Mouse (Mus musculus): Measurements from ENCODE around the gene Zfp358. TPM values are rescaled to one million over a fixed set of nuclear protein-coding genes. Genes with fewer than 3 reads are reported as not detected.

The Zfp358 gene
- polyA plus RNA-seq, 1 experiment from 2014 or later, result 18.1 TPM

DNA sequence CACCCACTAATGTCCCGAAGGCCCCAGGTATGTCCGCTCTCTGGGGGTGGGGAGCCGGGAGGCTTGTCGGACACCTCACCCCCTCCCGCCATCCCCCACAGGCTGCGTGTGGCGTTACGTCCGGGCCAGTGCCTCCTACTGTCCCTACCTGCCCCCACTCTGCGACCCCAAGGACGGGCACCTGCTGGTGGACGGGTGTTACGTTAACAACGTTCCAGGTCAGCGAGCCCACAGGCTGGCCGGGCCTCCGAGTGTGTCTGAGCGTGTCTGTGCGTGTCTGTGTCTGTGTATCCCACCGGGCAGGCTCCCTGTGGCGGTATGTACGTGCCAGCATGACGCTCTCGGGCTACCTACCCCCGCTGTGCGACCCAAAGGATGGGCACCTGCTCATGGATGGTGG, 44.7 kb downstream of the Zfp358 start:
- no peak overlapping the region for H3K4me2 ChIP-seq (replicated peaks; ENCODE audit: low read depth)
- no peak overlapping the region for H3K27ac ChIP-seq (ENCODE audit: low read depth, low read length)
- H3K9me3 ChIP-seq (ENCODE audit: control insufficient read depth), result no peaks in the 10 kb centered on the region
- 94% methylated on average over 26 of the region's 26 CpGs for WGBS
- H3K9ac ChIP-seq (ENCODE audit: low read depth, low read length), result no peak overlapping the region
- ATAC-seq, result no peak
- H3K4me3 ChIP-seq (ENCODE audit: low read depth, low read length), result no peak overlapping the region
- TF ChIP-seq CTCF (IDR thresholded peaks at IDR 0.05; ENCODE audit: low read depth), result no peak
- no peaks in the 10 kb centered on the region for H3K27me3 ChIP-seq (replicated peaks; ENCODE audit: control insufficient read depth, insufficient read depth, low read length)
- H3K4me1 ChIP-seq (replicated peaks; ENCODE audit: control insufficient read depth, insufficient read depth, low read length), result no peaks in the 10 kb centered on the region
- peaks cover 89% of the 10 kb centered on the region for H3K36me3 ChIP-seq (ENCODE audit: control insufficient read depth, insufficient read depth)

DNA sequence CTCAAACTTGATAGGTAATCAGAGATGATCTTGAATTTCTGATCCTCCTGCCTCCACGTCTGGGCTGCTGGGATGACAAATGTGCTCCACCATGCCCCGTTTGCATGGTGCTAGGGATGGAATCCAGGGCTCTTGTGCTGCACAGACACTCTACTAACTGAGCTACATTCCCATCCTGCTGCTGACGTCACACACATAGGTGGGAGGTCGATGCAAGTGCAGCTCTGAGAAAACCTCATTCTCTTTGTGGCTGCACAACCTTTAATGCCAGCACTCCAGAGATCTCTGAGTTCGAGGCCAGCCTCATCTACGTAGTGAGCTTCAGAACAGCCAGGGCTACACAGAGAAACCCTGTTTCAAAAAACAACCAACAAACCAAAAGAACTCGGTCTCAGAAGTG, 46.2 kb downstream of the Zfp358 start:
- Histone ChIP-seq H3K4me3 (ENCODE audit: low read depth, low read length) (no peak overlapping the region), H3K27ac (ENCODE audit: low read depth, low read length) (no peak overlapping the region), H3K9me3 (ENCODE audit: control insufficient read depth) (no peaks in the 10 kb centered on the region), H3K9ac (ENCODE audit: low read depth, low read length) (no peak overlapping the region), H3K4me2 (replicated peaks; ENCODE audit: low read depth) (no peak overlapping the region), H3K36me3 (ENCODE audit: control insufficient read depth, insufficient read depth) (peaks cover 95% of the 10 kb centered on the region), H3K27me3 (replicated peaks; ENCODE audit: control insufficient read depth, insufficient read depth, low read length) (no peaks in the 10 kb centered on the region), H3K4me1 (replicated peaks; ENCODE audit: control insufficient read depth, insufficient read depth, low read length) (no peaks in the 10 kb centered on the region)
- TF ChIP-seq CTCF (IDR thresholded peaks at IDR 0.05; ENCODE audit: low read depth), result no peak
- no peak for ATAC-seq
- 86% methylated on average over 7 of the region's 7 CpGs for WGBS

DNA sequence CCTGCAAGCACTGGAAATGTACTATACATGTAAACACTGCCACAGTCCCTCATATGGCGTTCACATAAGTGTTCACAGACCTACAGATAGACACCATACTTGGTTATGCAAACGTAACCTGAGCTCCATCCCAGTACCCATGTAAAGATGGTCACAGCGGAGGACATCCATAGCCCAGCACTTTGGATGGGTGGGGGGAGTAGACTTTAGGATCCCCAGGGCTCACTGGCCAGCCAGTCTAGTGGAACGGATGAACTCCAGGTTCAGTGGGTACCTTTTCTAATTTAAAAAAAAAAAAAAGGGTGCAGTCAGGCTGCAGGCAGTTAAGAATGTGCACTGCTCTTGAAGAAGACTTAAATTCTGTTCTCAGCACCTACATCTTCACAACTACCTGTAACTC, 47.1 kb downstream of the Zfp358 start:
- Histone ChIP-seq H3K4me3 (ENCODE audit: low read depth, low read length) (no peak overlapping the region), H3K4me1 (replicated peaks; ENCODE audit: control insufficient read depth, insufficient read depth, low read length) (no peaks in the 10 kb centered on the region), H3K27ac (ENCODE audit: low read depth, low read length) (no peak overlapping the region), H3K4me2 (replicated peaks; ENCODE audit: low read depth) (no peak overlapping the region), H3K27me3 (replicated peaks; ENCODE audit: control insufficient read depth, insufficient read depth, low read length) (no peaks in the 10 kb centered on the region), H3K9ac (ENCODE audit: low read depth, low read length) (no peak overlapping the region), H3K36me3 (ENCODE audit: control insufficient read depth, insufficient read depth) (peaks cover 98% of the 10 kb centered on the region), H3K9me3 (ENCODE audit: control insufficient read depth) (no peaks in the 10 kb centered on the region)
- TF ChIP-seq CTCF (IDR thresholded peaks at IDR 0.05; ENCODE audit: low read depth), result no peak
- ATAC-seq, result no peak
- WGBS, result 93% methylated on average over 4 of the region's 4 CpGs

GRCm38 (mm10) chr8:3546511-3546910, 53.6 kb downstream of the Zfp358 start:
- Histone ChIP-seq H3K9ac (ENCODE audit: low read depth, low read length) (no peak overlapping the region), H3K9me3 (ENCODE audit: control insufficient read depth) (no peaks in the 10 kb centered on the region), H3K27ac (ENCODE audit: low read depth, low read length) (no peak overlapping the region), H3K36me3 (ENCODE audit: control insufficient read depth, insufficient read depth) (peaks cover 44% of the 10 kb centered on the region), H3K4me1 (replicated peaks; ENCODE audit: control insufficient read depth, insufficient read depth, low read length) (no peaks in the 10 kb centered on the region), H3K4me2 (replicated peaks; ENCODE audit: low read depth) (no peak overlapping the region), H3K4me3 (ENCODE audit: low read depth, low read length) (no peak overlapping the region), H3K27me3 (replicated peaks; ENCODE audit: control insufficient read depth, insufficient read depth, low read length) (no peaks in the 10 kb centered on the region)
- WGBS, result 91% methylated on average over 2 of the region's 2 CpGs
- TF ChIP-seq CTCF (IDR thresholded peaks at IDR 0.05; ENCODE audit: low read depth), result no peak
- ATAC-seq, result no peak

Other genes with a start within 250 kb of the Zfp358 start
- 20.7 and 21.3 TPM in 2 replicates for gene Insr, start 213.5 kb upstream of the Zfp358 start, polyA plus RNA-seq (2015; fragmentation: Nextera tagmentation; extraction: Ambion mirVana)
- 0.16 and 0.41 TPM in 2 replicates for gene A430078G23Rik, start 139.7 kb upstream of the Zfp358 start, polyA plus RNA-seq (2015; fragmentation: Nextera tagmentation; extraction: Ambion mirVana)
- gene Arhgef18, start 100.1 kb upstream of the Zfp358 start, polyA plus RNA-seq (2015; fragmentation: Nextera tagmentation; extraction: Ambion mirVana), result 4.5 and 5.7 TPM in 2 replicates
- 14.3 and 14.9 TPM in 2 replicates for gene Pex11g, start 25.5 kb upstream of the Zfp358 start, polyA plus RNA-seq (2015; fragmentation: Nextera tagmentation; extraction: Ambion mirVana)
- not detected in 2 replicates for gene Tex45, start 22.3 kb upstream of the Zfp358 start, polyA plus RNA-seq (2015; fragmentation: Nextera tagmentation; extraction: Ambion mirVana)
- gene Mcoln1, start 7.3 kb downstream of the Zfp358 start, polyA plus RNA-seq (2015; fragmentation: Nextera tagmentation; extraction: Ambion mirVana), result 105 and 123 TPM in 2 replicates
- gene Pnpla6, start 22.2 kb downstream of the Zfp358 start, polyA plus RNA-seq (2015; fragmentation: Nextera tagmentation; extraction: Ambion mirVana), result 36.1 and 43.9 TPM in 2 replicates
- gene C330021F23Rik, start 74.9 kb downstream of the Zfp358 start, polyA plus RNA-seq (2015; fragmentation: Nextera tagmentation; extraction: Ambion mirVana), result 0.63 and 0.76 TPM in 2 replicates
- gene Camsap3, start 94.2 kb downstream of the Zfp358 start, polyA plus RNA-seq (2015; fragmentation: Nextera tagmentation; extraction: Ambion mirVana), result 20.9 and 22.9 TPM in 2 replicates
- gene Xab2, start 128.2 kb downstream of the Zfp358 start, polyA plus RNA-seq (2015; fragmentation: Nextera tagmentation; extraction: Ambion mirVana), result 16.8 and 17.5 TPM in 2 replicates
- 152 TPM in 2 replicates for gene Pet100, start 128.4 kb downstream of the Zfp358 start, polyA plus RNA-seq (2015; fragmentation: Nextera tagmentation; extraction: Ambion mirVana)
- gene Pcp2, start 132.4 kb downstream of the Zfp358 start, polyA plus RNA-seq (2015; fragmentation: Nextera tagmentation; extraction: Ambion mirVana), result not detected in 2 replicates
- 163 and 185 TPM in 2 replicates for gene Stxbp2, start 137.8 kb downstream of the Zfp358 start, polyA plus RNA-seq (2015; fragmentation: Nextera tagmentation; extraction: Ambion mirVana)
- gene Retn, start 162.6 kb downstream of the Zfp358 start, polyA plus RNA-seq (2015; fragmentation: Nextera tagmentation; extraction: Ambion mirVana), result not detected in 2 replicates
- gene Mcemp1, start 172.6 kb downstream of the Zfp358 start, polyA plus RNA-seq (2015; fragmentation: Nextera tagmentation; extraction: Ambion mirVana), result 0.09 and 0.22 TPM in 2 replicates
- 1.5 and 2.8 TPM in 2 replicates for gene Fcor, start 179.2 kb downstream of the Zfp358 start, polyA plus RNA-seq (2015; fragmentation: Nextera tagmentation; extraction: Ambion mirVana)
- gene Trappc5, start 183.2 kb downstream of the Zfp358 start, polyA plus RNA-seq (2015; fragmentation: Nextera tagmentation; extraction: Ambion mirVana), result 22.8 and 23.9 TPM in 2 replicates
- gene Fcer2a, start 201.0 kb downstream of the Zfp358 start, polyA plus RNA-seq (2015; fragmentation: Nextera tagmentation; extraction: Ambion mirVana), result not detected in 2 replicates
- not detected in 2 replicates for gene Clec4g, start 227.5 kb downstream of the Zfp358 start, polyA plus RNA-seq (2015; fragmentation: Nextera tagmentation; extraction: Ambion mirVana)